Mouse (Mus musculus): Measurements from ENCODE around the gene Asap2. TPM values are rescaled to one million over a fixed set of nuclear protein-coding genes. Genes with fewer than 3 reads are reported as not detected.

Asap2 gene
- polyA plus RNA-seq, 1 experiment from 2014 or later: 13.8 TPM

DNA sequence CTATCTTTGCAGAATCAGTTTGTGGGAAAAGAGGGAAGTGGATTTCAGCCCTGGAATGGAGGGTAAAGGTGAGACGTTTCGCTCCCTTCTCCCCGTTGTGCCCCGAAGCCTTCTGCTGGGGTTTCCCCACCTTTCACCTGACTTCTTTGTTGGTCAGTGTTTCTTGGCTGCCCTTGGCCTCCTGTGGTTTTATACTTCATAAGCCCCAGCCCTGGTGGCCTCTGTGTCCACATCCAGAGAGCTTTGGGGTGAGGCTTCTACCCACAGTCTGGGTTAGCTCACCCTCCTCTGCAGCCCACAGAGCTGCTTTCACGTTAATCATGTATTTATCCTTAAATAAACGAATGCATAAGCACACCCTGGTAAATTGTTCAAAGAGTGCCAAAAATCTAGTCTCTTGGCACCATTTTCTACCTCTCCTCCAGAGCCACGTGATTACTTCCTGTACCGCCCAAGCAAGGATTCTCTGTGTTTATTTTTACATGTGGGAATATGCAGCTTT is 170.1 kb downstream of the Asap2 start:
- Histone ChIP-seq H3K4me1 (replicated peaks) (peaks cover 32% of the 10 kb centered on the region), H3K36me3 (peaks cover 13% of the 10 kb centered on the region), H3K27ac (no peak overlapping the region), H3K4me3 (no peak overlapping the region), H3K27me3 (ENCODE audit: insufficient read depth, poor library complexity, severe bottlenecking) (no peaks in the 10 kb centered on the region), H3K9me3 (peaks cover 3% of the 10 kb centered on the region; the same call in 1 of the 2 replicates)
- 87% methylated on average over 8 of the region's 8 CpGs for WGBS
- no peak for DNase-seq (ENCODE audit: low spot score)

DNA sequence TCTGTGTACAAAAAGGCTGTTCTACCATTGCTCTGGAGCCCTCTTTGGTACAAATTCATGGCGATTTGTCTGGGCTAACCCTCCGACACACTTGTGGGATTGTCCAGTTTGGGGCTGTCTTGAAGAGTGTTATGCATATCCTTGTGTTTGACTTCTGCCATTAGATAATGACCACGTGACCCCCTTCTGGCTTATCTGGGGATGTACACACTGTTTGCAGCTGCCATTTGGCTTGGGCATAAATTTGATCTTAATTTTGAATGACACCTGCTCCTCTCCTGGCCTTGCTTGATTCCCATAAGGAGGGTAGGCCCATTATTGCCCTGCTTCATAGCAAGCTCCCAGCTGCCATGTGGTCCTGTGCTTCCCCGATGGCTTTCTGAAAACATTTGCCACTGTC is 171.6 kb downstream of the Asap2 start:
- Histone ChIP-seq H3K4me1 (replicated peaks) (peaks cover 27% of the 10 kb centered on the region), H3K27me3 (ENCODE audit: insufficient read depth, poor library complexity, severe bottlenecking) (no peaks in the 10 kb centered on the region), H3K36me3 (peaks cover 13% of the 10 kb centered on the region), H3K9me3 (peaks cover 3% of the 10 kb centered on the region; the same call in 1 of the 2 replicates), H3K4me3 (no peak overlapping the region), H3K27ac (no peak overlapping the region)
- DNase-seq (ENCODE audit: low spot score): no peak
- 89% methylated on average over 4 of the region's 4 CpGs for WGBS

DNA sequence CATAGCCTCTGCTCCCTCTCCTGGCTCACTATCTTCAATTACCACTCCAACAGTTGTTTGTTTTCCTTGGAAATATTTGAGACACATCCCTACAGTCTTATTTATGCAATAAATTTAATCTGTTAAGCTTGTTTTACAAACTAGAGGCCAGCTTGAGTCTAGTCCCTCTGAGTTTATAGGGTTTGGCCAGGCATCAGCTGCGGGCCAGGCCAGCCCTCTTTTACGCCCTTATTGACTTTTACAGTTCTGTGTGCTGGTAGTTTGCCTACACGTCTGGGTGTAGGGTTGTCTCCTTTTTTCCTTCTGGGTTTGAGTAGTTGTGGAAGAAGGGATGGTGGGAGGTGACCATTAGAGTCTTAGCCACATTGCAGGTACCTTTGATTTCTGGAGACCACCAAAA is 173.4 kb downstream of the Asap2 start:
- peaks cover 24% of the 10 kb centered on the region for H3K36me3 ChIP-seq
- WGBS: 84% methylated on average over 3 of the region's 3 CpGs
- no peak overlapping the region for H3K27ac ChIP-seq
- no peaks in the 10 kb centered on the region for H3K27me3 ChIP-seq (ENCODE audit: insufficient read depth, poor library complexity, severe bottlenecking)
- peaks cover 22% of the 10 kb centered on the region for H3K4me1 ChIP-seq (replicated peaks)
- no peak overlapping the region for H3K4me3 ChIP-seq
- H3K9me3 ChIP-seq: peaks cover 3% of the 10 kb centered on the region; the same call in 1 of the 2 replicates
- DNase-seq (ENCODE audit: low spot score): no peak

DNA sequence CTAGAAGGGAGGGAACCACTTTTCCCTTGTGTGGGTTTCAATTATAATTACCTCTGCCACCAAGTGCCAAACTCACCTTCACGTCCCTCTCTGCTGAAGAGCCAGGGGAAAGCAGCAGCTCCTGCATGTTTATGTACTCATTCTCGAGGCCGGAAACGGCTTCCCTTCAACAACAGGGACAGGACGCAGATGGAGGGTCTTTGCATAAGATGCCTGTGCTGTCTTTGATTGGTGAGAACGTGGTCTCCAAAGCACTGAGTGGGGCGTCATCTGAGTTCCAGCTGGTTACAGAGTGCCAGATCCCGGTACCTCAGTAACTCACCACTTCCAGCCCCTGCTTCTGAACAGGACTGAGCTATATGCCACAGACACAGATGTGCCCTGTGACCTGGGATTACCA is 174.0 kb downstream of the Asap2 start:
- 84% methylated on average over 8 of the region's 8 CpGs for WGBS
- Histone ChIP-seq H3K9me3 (peaks cover 3% of the 10 kb centered on the region; the same call in 1 of the 2 replicates), H3K27ac (no peak overlapping the region), H3K4me1 (replicated peaks) (peaks cover 17% of the 10 kb centered on the region), H3K36me3 (peaks cover 29% of the 10 kb centered on the region), H3K27me3 (ENCODE audit: insufficient read depth, poor library complexity, severe bottlenecking) (no peaks in the 10 kb centered on the region), H3K4me3 (no peak overlapping the region)
- DNase-seq (ENCODE audit: low spot score): no peak

DNA sequence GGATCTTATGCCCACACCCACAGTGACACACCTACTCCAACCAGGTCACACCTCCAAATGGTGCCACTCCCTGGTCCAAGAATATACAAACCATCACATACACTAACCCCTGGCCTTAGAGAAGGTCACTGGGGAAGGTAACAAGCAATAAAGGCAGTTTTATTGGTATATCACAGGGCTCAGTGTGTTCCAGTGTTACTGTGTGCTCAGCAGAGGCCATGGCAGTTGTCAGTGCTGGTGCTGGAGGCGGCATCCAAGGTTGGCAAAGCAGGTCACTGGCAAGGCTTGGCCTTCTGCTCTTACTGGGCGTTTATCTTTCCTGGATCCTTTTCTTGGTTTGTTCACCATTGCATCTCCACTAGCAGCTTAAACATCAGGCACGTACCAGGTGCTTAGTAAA is 174.9 kb downstream of the Asap2 start:
- Histone ChIP-seq H3K27ac (no peak overlapping the region), H3K36me3 (peaks cover 38% of the 10 kb centered on the region), H3K4me1 (replicated peaks) (peaks cover 8% of the 10 kb centered on the region; the same call in 1 of the 2 replicates), H3K9me3 (peaks cover 3% of the 10 kb centered on the region; the same call in 1 of the 2 replicates), H3K4me3 (no peak overlapping the region), H3K27me3 (ENCODE audit: insufficient read depth, poor library complexity, severe bottlenecking) (no peaks in the 10 kb centered on the region)
- DNase-seq (ENCODE audit: low spot score): no peak
- WGBS: 82% methylated on average over 3 of the region's 3 CpGs

DNA sequence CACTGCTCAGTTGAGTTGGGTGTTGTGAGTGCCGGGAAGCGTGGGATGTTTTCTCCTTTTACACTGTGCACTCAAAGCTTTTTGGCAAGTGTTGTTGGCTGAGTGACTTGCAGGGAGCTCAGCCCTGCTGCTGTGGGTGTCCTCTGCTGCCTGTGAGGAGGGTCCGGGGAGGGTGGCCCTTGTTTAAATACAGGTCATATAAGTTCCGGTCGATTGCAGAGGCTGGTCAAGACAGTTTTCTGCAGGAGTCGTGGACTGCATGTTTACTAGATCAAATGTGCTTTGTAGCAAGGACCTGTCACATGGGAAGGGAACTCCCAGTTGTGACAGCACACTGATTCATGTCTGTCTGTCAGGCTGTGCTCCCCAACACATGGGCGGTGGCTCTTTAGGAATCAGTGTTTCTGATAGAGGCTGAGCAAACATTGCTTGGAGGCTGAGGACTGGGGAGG is 175.7 kb downstream of the Asap2 start:
- no peak for DNase-seq (ENCODE audit: low spot score)
- H3K27me3 ChIP-seq (ENCODE audit: insufficient read depth, poor library complexity, severe bottlenecking): no peaks in the 10 kb centered on the region
- WGBS: 83% methylated on average over 7 of the region's 7 CpGs
- no peak overlapping the region for H3K27ac ChIP-seq
- H3K9me3 ChIP-seq: peaks cover 3% of the 10 kb centered on the region; the same call in 1 of the 2 replicates
- peaks cover 45% of the 10 kb centered on the region for H3K36me3 ChIP-seq
- no peak overlapping the region for H3K4me3 ChIP-seq
- H3K4me1 ChIP-seq (replicated peaks): peaks cover 6% of the 10 kb centered on the region; the same call in 1 of the 2 replicates

DNA sequence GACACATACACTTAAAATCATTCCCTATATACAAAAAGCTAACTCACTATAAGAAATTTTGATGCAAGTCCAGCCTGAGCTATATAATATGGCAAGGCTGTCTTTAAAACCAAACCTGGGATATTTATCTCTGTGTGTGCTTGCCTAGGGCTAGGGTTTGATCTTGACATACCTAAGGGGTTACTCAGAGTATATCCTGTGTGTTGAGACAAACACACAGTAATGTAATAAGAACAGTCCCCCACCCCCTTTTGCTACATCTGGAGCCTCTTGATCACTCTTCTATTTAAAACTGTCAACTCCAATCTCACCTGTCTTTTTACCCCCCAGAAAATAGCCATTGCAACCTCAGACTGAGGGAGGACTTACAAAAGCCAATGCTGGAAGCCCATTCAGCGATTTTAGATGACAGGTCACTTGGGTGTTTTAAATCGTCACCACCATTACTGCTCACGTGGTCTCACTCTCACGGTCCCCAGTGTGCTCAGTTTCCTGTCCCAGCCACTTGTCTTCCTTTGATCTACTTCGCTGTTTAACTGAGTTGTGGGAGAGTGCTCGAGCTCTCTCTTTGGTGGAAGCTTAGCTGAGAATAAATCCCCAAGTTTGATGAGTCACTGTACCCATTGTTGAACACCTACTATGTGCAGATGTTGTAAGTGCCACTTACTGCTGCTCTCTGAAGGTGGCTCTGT is 176.8 kb downstream of the Asap2 start:
- Histone ChIP-seq H3K27ac (no peak overlapping the region), H3K9me3 (peaks cover 3% of the 10 kb centered on the region; the same call in 1 of the 2 replicates), H3K36me3 (peaks cover 48% of the 10 kb centered on the region), H3K4me3 (no peak overlapping the region), H3K27me3 (ENCODE audit: insufficient read depth, poor library complexity, severe bottlenecking) (no peaks in the 10 kb centered on the region), H3K4me1 (replicated peaks) (peaks cover 6% of the 10 kb centered on the region; the same call in 1 of the 2 replicates)
- no peak for DNase-seq (ENCODE audit: low spot score)
- 59% methylated on average over 6 of the region's 6 CpGs for WGBS

DNA sequence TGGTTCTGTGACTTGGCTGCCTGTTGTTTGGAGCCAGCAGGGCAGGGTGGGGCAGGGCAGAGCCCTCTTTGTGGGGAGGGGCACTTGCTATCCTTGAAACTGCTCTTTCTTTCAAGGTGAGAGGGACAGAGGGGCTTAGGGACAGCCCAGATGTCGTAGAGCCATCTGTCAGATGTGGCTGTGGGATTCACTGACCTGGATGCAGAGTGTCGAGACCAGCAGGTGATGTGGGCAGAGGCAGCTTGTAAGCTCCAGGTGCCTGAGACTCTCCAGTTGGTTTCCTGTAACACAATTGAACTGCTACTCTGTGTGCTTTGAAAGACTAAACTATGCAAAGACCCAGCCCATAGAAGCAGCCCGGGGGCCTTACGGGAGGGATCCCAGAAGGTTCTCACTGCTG is 177.5 kb downstream of the Asap2 start:
- H3K36me3 ChIP-seq: peaks cover 47% of the 10 kb centered on the region
- H3K4me1 ChIP-seq (replicated peaks): peaks cover 6% of the 10 kb centered on the region; the same call in 1 of the 2 replicates
- H3K4me3 ChIP-seq: no peak overlapping the region
- 93% methylated on average over 4 of the region's 4 CpGs for WGBS
- DNase-seq (ENCODE audit: low spot score): no peak
- H3K27me3 ChIP-seq (ENCODE audit: insufficient read depth, poor library complexity, severe bottlenecking): no peaks in the 10 kb centered on the region
- no peaks in the 10 kb centered on the region for H3K9me3 ChIP-seq
- H3K27ac ChIP-seq: no peak overlapping the region

DNA sequence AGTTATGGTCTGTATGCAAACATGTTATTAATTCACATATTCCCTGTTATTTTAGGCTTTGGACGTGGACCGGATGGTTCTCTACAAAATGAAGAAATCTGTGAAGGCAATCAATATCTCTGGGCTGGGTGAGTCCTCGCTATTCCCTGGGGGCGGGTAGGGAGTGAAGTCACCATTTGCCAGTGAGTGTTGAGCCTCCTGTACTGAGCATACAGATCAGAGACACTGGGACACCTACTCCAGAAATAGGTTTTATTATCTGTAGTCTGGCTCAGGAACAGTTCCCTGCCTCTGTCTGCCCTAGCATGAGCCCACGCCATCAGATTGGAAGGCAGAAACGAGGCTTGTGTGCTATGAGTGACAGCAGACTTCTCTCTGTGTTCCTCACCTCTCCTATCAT is 177.9 kb downstream of the Asap2 start:
- Histone ChIP-seq H3K36me3 (peaks cover 47% of the 10 kb centered on the region), H3K9me3 (no peaks in the 10 kb centered on the region), H3K27ac (no peak overlapping the region), H3K27me3 (ENCODE audit: insufficient read depth, poor library complexity, severe bottlenecking) (no peaks in the 10 kb centered on the region), H3K4me1 (replicated peaks) (peaks cover 6% of the 10 kb centered on the region; the same call in 1 of the 2 replicates), H3K4me3 (no peak overlapping the region)
- no peak for DNase-seq (ENCODE audit: low spot score)
- 93% methylated on average over 6 of the region's 6 CpGs for WGBS

DNA sequence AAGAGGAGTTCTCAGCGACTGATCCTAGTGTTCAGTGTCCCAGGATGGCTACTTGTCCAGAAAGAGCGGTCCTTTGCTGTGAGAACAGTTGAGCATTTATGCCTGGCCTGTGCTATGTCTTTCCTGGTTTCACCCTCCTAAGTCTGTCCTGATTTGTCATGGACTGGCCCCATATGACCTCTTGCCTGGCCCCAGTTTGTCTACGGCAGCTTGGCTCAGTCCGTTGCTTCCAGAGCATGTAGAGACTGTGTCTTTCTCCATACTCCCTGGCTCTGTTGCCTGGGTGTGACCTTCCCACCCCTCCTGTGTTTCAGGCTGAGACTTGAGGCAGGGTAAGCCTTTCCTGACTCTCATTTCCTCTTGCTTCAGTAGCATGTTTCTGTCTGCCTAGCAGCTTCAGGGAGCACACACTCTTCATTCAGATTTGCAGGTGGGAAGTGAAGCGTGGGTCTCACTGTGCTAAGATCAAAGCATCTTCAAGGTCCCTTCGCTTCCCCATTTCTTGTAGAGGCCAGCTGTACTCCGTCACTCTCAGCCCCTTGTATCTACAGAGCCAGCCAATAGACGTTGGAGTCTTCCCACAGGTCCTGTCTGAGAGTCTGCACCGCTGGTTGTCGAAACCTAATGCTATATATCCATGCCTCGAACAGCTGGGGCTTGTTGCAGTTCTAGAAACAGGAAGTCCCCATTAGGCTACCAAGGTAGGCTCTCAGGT is 181.7 kb downstream of the Asap2 start:
- DNase-seq (ENCODE audit: low spot score): no peak
- H3K9me3 ChIP-seq: no peaks in the 10 kb centered on the region
- H3K4me1 ChIP-seq (replicated peaks): no peaks in the 10 kb centered on the region
- no peak overlapping the region for H3K27ac ChIP-seq
- peaks cover 59% of the 10 kb centered on the region for H3K36me3 ChIP-seq
- H3K27me3 ChIP-seq (ENCODE audit: insufficient read depth, poor library complexity, severe bottlenecking): no peaks in the 10 kb centered on the region
- WGBS: 87% methylated on average over 11 of the region's 11 CpGs
- no peak overlapping the region for H3K4me3 ChIP-seq

DNA sequence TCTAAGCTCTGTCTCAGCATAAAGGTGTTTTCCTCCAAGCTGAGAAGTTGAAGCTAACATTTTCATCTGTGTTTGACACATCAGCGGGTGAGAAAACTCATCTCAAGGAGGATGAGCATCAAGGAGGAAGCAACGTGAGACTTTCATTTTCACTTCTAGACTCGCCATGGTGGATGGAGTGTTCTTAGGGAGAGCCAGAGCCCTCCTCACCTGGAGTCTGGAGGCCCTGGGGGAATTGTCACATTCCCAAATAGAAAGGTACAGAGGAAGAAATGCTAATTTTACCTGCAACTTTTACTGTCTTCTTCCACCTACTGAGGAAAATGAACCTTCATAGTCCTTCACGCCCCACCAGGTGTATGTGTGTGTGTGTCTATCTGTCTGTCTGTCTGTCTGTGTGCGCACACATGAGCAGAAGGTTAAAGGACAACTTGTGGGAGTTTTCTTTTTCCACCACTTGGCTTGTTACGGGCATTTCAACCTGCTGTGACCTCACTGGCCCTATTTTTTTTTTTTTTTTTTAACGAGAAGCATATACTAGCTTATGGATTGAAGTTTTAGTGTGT is 183.7 kb downstream of the Asap2 start:
- WGBS: 90% methylated on average over 7 of the region's 7 CpGs
- Histone ChIP-seq H3K4me1 (replicated peaks) (no peaks in the 10 kb centered on the region), H3K4me3 (no peak overlapping the region), H3K36me3 (peaks cover 63% of the 10 kb centered on the region), H3K9me3 (no peaks in the 10 kb centered on the region), H3K27me3 (ENCODE audit: insufficient read depth, poor library complexity, severe bottlenecking) (no peaks in the 10 kb centered on the region), H3K27ac (no peak overlapping the region)
- DNase-seq (ENCODE audit: low spot score): no peak

DNA sequence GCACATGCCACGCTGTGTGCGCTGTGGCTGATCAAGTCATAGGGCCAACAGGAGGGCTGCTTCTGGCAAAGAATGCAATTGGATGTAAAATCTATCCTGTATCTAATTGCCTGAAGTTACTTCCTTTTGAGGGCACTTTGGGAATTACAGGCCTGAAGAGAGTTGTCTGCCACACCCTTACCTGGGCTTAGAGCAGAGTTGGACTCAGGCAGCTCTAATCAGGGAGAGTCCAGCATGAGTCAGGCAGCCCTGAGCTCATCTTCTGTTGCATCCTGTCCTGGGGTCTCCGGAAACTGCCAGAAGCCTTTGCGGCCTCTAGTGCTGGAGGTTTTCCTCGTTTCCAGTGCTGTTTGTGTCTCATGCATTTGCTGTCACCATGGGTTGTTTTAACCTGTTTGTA is 186.1 kb downstream of the Asap2 start:
- H3K27me3 ChIP-seq (ENCODE audit: insufficient read depth, poor library complexity, severe bottlenecking): no peaks in the 10 kb centered on the region
- H3K9me3 ChIP-seq: no peaks in the 10 kb centered on the region
- no peak overlapping the region for H3K4me3 ChIP-seq
- DNase-seq (ENCODE audit: low spot score): no peak
- H3K27ac ChIP-seq: no peak overlapping the region
- H3K36me3 ChIP-seq: peaks cover 57% of the 10 kb centered on the region
- 93% methylated on average over 5 of the region's 5 CpGs for WGBS
- H3K4me1 ChIP-seq (replicated peaks): no peaks in the 10 kb centered on the region
